Mouse (Mus musculus) MEL (cell line): Measurements from ENCODE around the gene Lxn.

Experiments
- CTCF ChIP-seq, 3 experiments: IDR thresholded peaks in 2 of 3; conservative IDR thresholded peaks in 1 of 3; 2 replicates each; pipeline ENCODE4 v1.5.1; 2011 to 2012; ENCODE audit warnings: low read length in 3 of 3, low read depth in 2 of 3, mild to moderate bottlenecking in 2 of 3, improper control_type of control experiment in 1 of 3, inconsistent platforms in 1 of 3, mixed read lengths in 1 of 3, moderate library complexity in 1 of 3; ENCODE audit not compliant: control insufficient read depth in 1 of 3, insufficient read depth in 1 of 3, poor library complexity in 1 of 3, severe bottlenecking in 1 of 3
- MAFK ChIP-seq: IDR thresholded peaks from 2 replicates; pipeline ENCODE4 v1.6.1; 2011; ENCODE audit warnings: low read depth, mild to moderate bottlenecking, low read length, improper control_type of control experiment, borderline replicate concordance
- MAX ChIP-seq: IDR thresholded peaks from 2 replicates; pipeline ENCODE4 v1.6.1; 2011; ENCODE audit warnings: low read length, improper control_type of control experiment
- MEF2A ChIP-seq: IDR thresholded peaks from 2 replicates; pipeline ENCODE4 v1.6.1; 2014; ENCODE audit warnings: low read depth, mild to moderate bottlenecking, inconsistent platforms, low read length, improper control_type of control experiment; ENCODE audit not compliant: poor library complexity, insufficient replicate concordance, severe bottlenecking; ENCODE audit errors: extremely low read depth
- MYB ChIP-seq: IDR thresholded peaks from 2 replicates; pipeline ENCODE4 v1.6.1; 2011; ENCODE audit warnings: mild to moderate bottlenecking, low read depth, low read length, improper control_type of control experiment
- POLR2A ChIP-seq, 2 experiments: IDR thresholded peaks; 2 replicates each; pipeline ENCODE4 v1.6.1; 2011 to 2012; ENCODE audit warnings: low read length in 2 of 2, mild to moderate bottlenecking in 2 of 2, control low read depth in 1 of 2, improper control_type of control experiment in 1 of 2, low read depth in 1 of 2, moderate library complexity in 1 of 2; ENCODE audit not compliant: control insufficient read depth in 1 of 2, insufficient read depth in 1 of 2, poor library complexity in 1 of 2
- POLR2AphosphoS5 ChIP-seq: IDR thresholded peaks from 2 replicates; pipeline ENCODE4 v1.6.1; 2012; ENCODE audit warnings: low read depth, borderline replicate concordance, mild to moderate bottlenecking, inconsistent platforms, low read length, moderate library complexity, mixed read lengths
- SMC3 ChIP-seq: IDR thresholded peaks from 2 replicates; pipeline ENCODE4 v1.6.1; 2011; ENCODE audit warnings: low read depth, low read length, improper control_type of control experiment
- UBTF ChIP-seq: IDR thresholded peaks from 2 replicates; pipeline ENCODE4 v1.6.1; 2012; ENCODE audit warnings: low read depth, mild to moderate bottlenecking, inconsistent platforms, low read length, improper control_type of control experiment, moderate library complexity, borderline replicate concordance; ENCODE audit not compliant: insufficient read depth
- USF2 ChIP-seq, 2 experiments: IDR thresholded peaks; 2 replicates each; pipeline ENCODE4 v1.6.1; 2011 to 2012; ENCODE audit warnings: improper control_type of control experiment in 2 of 2, low read length in 2 of 2, borderline replicate concordance in 1 of 2, inconsistent platforms in 1 of 2, low read depth in 1 of 2, mild to moderate bottlenecking in 1 of 2; ENCODE audit not compliant: insufficient read depth in 1 of 2
- ZC3H11A ChIP-seq: IDR thresholded peaks from 2 replicates; pipeline ENCODE4 v1.6.1; 2012; ENCODE audit warnings: low read depth, mild to moderate bottlenecking, inconsistent platforms, low read length, improper control_type of control experiment
- ZKSCAN1 ChIP-seq: IDR thresholded peaks from 2 replicates; pipeline ENCODE4 v1.6.1; 2012; ENCODE audit warnings: low read depth, mild to moderate bottlenecking, inconsistent platforms, low read length, improper control_type of control experiment, moderate library complexity
- ZMIZ1 ChIP-seq: IDR thresholded peaks from 2 replicates; pipeline ENCODE4 v1.6.1; 2012; ENCODE audit warnings: low read depth, mild to moderate bottlenecking, inconsistent platforms, low read length, improper control_type of control experiment, moderate library complexity
- ZNF384 ChIP-seq: IDR thresholded peaks from 2 replicates; pipeline ENCODE4 v1.6.1; 2012; ENCODE audit warnings: low read depth, mild to moderate bottlenecking, inconsistent platforms, low read length, improper control_type of control experiment

GRCm38 (mm10) chr3:67462015-67462414 is 1.7 kb downstream of the Lxn start:
- no peak for TF ChIP-seq MAFK
- no peak for TF ChIP-seq ZC3H11A
- no peak for TF ChIP-seq POLR2A (IDR thresholded peaks at IDR 0.05; ENCODE audit: control insufficient read depth in 1 of 2, insufficient read depth in 1 of 2, low read depth in 1 of 2, low read length in 2 of 2, poor library complexity in 1 of 2)
- TF ChIP-seq ZNF384: no peak
- TF ChIP-seq ZMIZ1: no peak
- no peak for TF ChIP-seq USF2 (IDR thresholded peaks at IDR 0.05; ENCODE audit: borderline replicate concordance in 1 of 2, insufficient read depth in 1 of 2, low read depth in 1 of 2, low read length in 2 of 2)
- TF ChIP-seq MAX: no peak
- no peak for TF ChIP-seq CTCF (IDR thresholded peaks at IDR 0.05 in 2 of 3, conservative IDR thresholded peaks at IDR 0.05 in 1 of 3; ENCODE audit: control insufficient read depth in 1 of 3, insufficient read depth in 1 of 3, low read depth in 2 of 3, low read length in 3 of 3, poor library complexity in 1 of 3, severe bottlenecking in 1 of 3)
- TF ChIP-seq UBTF: no peak
- TF ChIP-seq ZKSCAN1: no peak
- no peak for TF ChIP-seq POLR2AphosphoS5
- TF ChIP-seq MEF2A: no peak
- TF ChIP-seq SMC3: no peak
- no peak for TF ChIP-seq MYB
